Comparison of ENCODE assay signal across 8 mouse cellular contexts in genomic region chr3:107582875-107583767, GRCm38 (mm10). TPM values are rescaled to one million over a fixed set of nuclear protein-coding genes. Genes with fewer than 3 reads are reported as not detected.
DNase-seq lines count a peak whose midpoint lies in the region; ATAC-seq and TF ChIP-seq lines count a peak whose summit lies in the region.
"Had no signal": no experiment of that assay in that cellular context is flagged by ENCODE, and none has a peak within 500 bp of the region (broad histone marks: within the 10 kb centered on the region; RNA-seq: fewer than 3 reads in every experiment).

No protein-coding gene starts in this region.

- WGBS in forebrain, postnatal 0 days, result 3% methylated on average over 65 of the region's 65 CpGs
- WGBS in limb, embryonic 11.5 days, result under 1% methylated on average over 65 of the region's 65 CpGs
- under 1% methylated on average over 65 of the region's 65 CpGs for WGBS in neural tube, embryonic 14.5 days

- no peaks in the 10 kb centered on the region for H3K36me3 ChIP-seq in forebrain, postnatal 0 days (ENCODE audit: insufficient read depth)
- H3K36me3 ChIP-seq in limb, embryonic 11.5 days (ENCODE audit: control insufficient read depth, insufficient read depth, low read length), result no peaks in the 10 kb centered on the region
- H3K36me3 ChIP-seq in neural tube, embryonic 14.5 days (ENCODE audit: control insufficient read depth, insufficient read depth, low read length), result no peaks in the 10 kb centered on the region

- ATAC-seq in forebrain, postnatal 0 days, result no peak
- ATAC-seq in limb, embryonic 11.5 days (ENCODE audit: insufficient number of reproducible peaks, low FRiP score, low TSS enrichment, low read depth), result no peak
- ATAC-seq in neural tube, embryonic 14.5 days (ENCODE audit: low read depth), result no peak; the same call in 1 of the 2 replicates

- peaks cover 7% of the 10 kb centered on the region; the same call in 1 of the 2 replicates for H3K4me1 ChIP-seq in forebrain, postnatal 0 days (ENCODE audit: insufficient read depth)
- H3K4me1 ChIP-seq in limb, embryonic 11.5 days (ENCODE audit: control insufficient read depth, insufficient read depth, low read length), result peaks cover 17% of the 10 kb centered on the region
- 0 out of 2 replicates have a peak, but pooled peaks cover 4% of the 10 kb centered on the region for H3K4me1 ChIP-seq in neural tube, embryonic 14.5 days (ENCODE audit: control insufficient read depth, insufficient read depth, low read length)

- no peak overlapping the region for H3K27ac ChIP-seq in forebrain, postnatal 0 days (ENCODE audit: low read depth, low read length)
- H3K27ac ChIP-seq in limb, embryonic 11.5 days (replicated peaks; ENCODE audit: low read depth, low read length), result no peak overlapping the region
- no peak overlapping the region for H3K27ac ChIP-seq in neural tube, embryonic 14.5 days (ENCODE audit: low read depth, low read length)

- peak overlapping the region; percentile 12; the same call in 1 of the 2 replicates for H3K4me3 ChIP-seq in forebrain, postnatal 0 days (ENCODE audit: low read depth, low read length)
- peak overlapping the region; percentile 35 for H3K4me3 ChIP-seq in limb, embryonic 11.5 days (ENCODE audit: low read depth, low read length)
- H3K4me3 ChIP-seq in neural tube, embryonic 14.5 days (ENCODE audit: low read depth, low read length), result no peak overlapping the region

- peak; percentile 10 for DNase-seq in urinary bladder, postnatal 25 days (ENCODE audit: low spot score)
- DNase-seq in urinary bladder, adult 2 months (ENCODE audit: low spot score), result no peak
- DNase-seq in forebrain, postnatal 0 days, result peak; percentile 46
- DNase-seq in limb, embryonic 11.5 days (ENCODE audit: low spot score), result peak; percentile 70
- DNase-seq in urinary bladder, postnatal 10 days (ENCODE audit: low spot score), result no peak
- DNase-seq in layer of hippocampus, postnatal 36 days, result no peak

- H3K27me3 ChIP-seq in forebrain, postnatal 0 days (ENCODE audit: insufficient read depth, low read length), result peaks cover 57% of the 10 kb centered on the region
- peaks cover 4% of the 10 kb centered on the region for H3K27me3 ChIP-seq in limb, embryonic 11.5 days (ENCODE audit: control insufficient read depth, insufficient read depth, low read length)
- H3K27me3 ChIP-seq in neural tube, embryonic 14.5 days (ENCODE audit: control insufficient read depth, insufficient read depth, low read length), result peaks cover 44% of the 10 kb centered on the region

- no peaks in the 10 kb centered on the region for H3K9me3 ChIP-seq in forebrain, postnatal 0 days (ENCODE audit: low read length)
- no peaks in the 10 kb centered on the region for H3K9me3 ChIP-seq in limb, embryonic 11.5 days (ENCODE audit: control insufficient read depth, low read length)
- H3K9me3 ChIP-seq in neural tube, embryonic 14.5 days (ENCODE audit: control insufficient read depth, low read length), result no peaks in the 10 kb centered on the region

- TF ChIP-seq CTCF in forebrain, postnatal 0 days (IDR thresholded peaks at IDR 0.05; ENCODE audit: low read depth), result no peak

- peak overlapping the region; percentile 39 for H3K4me2 ChIP-seq in forebrain, postnatal 0 days (ENCODE audit: low read depth)
- peak overlapping the region; percentile 85 for H3K4me2 ChIP-seq in limb, embryonic 11.5 days (ENCODE audit: low read depth, severe bottlenecking)
- peak overlapping the region; percentile 35; the same call in 1 of the 2 replicates for H3K4me2 ChIP-seq in neural tube, embryonic 14.5 days (ENCODE audit: low read depth, low read length)

- H3K9ac ChIP-seq in forebrain, postnatal 0 days, result peak overlapping the region; percentile 14; the same call in 1 of the 2 replicates
- peak overlapping the region; percentile 41 for H3K9ac ChIP-seq in limb, embryonic 11.5 days (ENCODE audit: low read length)
- no peak overlapping the region for H3K9ac ChIP-seq in neural tube, embryonic 14.5 days (replicated peaks; ENCODE audit: low read depth, low read length)

RNA-seq across cellular contexts. Expression of gene Alx3, which starts 11.7 kb away (rescaled TPM):
- not detected in 2 replicates for polyA plus RNA-seq in urinary bladder, adult 2 months (2012; rRNA removed)
- total RNA-seq in forebrain, postnatal 0 days (2014; rRNA removed), result 2.2 and 3.3 TPM in 2 replicates
- 3.7 and 5.2 TPM in 2 replicates for polyA plus RNA-seq in forebrain, postnatal 0 days (2015; fragmentation: Nextera tagmentation; extraction: Ambion mirVana)
- 19.9 and 20.2 TPM in 2 replicates for polyA plus RNA-seq in limb, embryonic 11.5 days (2014; fragmentation: Nextera tagmentation; extraction: Ambion mirVana)
- not detected in 2 replicates for polyA plus RNA-seq in neural tube, embryonic 14.5 days (2014; fragmentation: Nextera tagmentation; extraction: Ambion mirVana)
- under 1 TPM; 0.33 to 0.35 TPM for total RNA-seq in layer of hippocampus, postnatal 36 days (2021)
- total RNA-seq: neutrophil, adult 5-6 weeks had no signal

RNA-seq across cellular contexts. Expression of gene Ubl4b, which starts 28.2 kb away (rescaled TPM):
- polyA plus RNA-seq in urinary bladder, adult 2 months (2012; rRNA removed), result not detected in 2 replicates
- total RNA-seq in forebrain, postnatal 0 days (2014; rRNA removed), result 0.23 TPM in 1 of 2 replicates, not detected in the other
- not detected in 2 replicates for polyA plus RNA-seq in forebrain, postnatal 0 days (2015; fragmentation: Nextera tagmentation; extraction: Ambion mirVana)
- polyA plus RNA-seq in limb, embryonic 11.5 days (2014; fragmentation: Nextera tagmentation; extraction: Ambion mirVana), result 0.17 and 0.23 TPM in 2 replicates
- polyA plus RNA-seq in neural tube, embryonic 14.5 days (2014; fragmentation: Nextera tagmentation; extraction: Ambion mirVana), result not detected in 2 replicates
- total RNA-seq in layer of hippocampus, postnatal 36 days (2021), result not detected
- total RNA-seq: neutrophil, adult 5-6 weeks had no signal

RNA-seq across cellular contexts. Expression of gene Gm10961, which starts 48.0 kb away (rescaled TPM):
- polyA plus RNA-seq in urinary bladder, adult 2 months (2012; rRNA removed), result not detected in 2 replicates
- not detected in 2 replicates for total RNA-seq in forebrain, postnatal 0 days (2014; rRNA removed)
- polyA plus RNA-seq in forebrain, postnatal 0 days (2015; fragmentation: Nextera tagmentation; extraction: Ambion mirVana), result not detected in 2 replicates
- not detected in 2 replicates for polyA plus RNA-seq in limb, embryonic 11.5 days (2014; fragmentation: Nextera tagmentation; extraction: Ambion mirVana)
- not detected in 2 replicates for polyA plus RNA-seq in neural tube, embryonic 14.5 days (2014; fragmentation: Nextera tagmentation; extraction: Ambion mirVana)
- not detected for total RNA-seq in layer of hippocampus, postnatal 36 days (2021)
- total RNA-seq: neutrophil, adult 5-6 weeks had no signal

RNA-seq across cellular contexts. Expression of gene Strip1, which starts 48.4 kb away (rescaled TPM):
- 33.4 and 37.7 TPM in 2 replicates for polyA plus RNA-seq in urinary bladder, adult 2 months (2012; rRNA removed)
- total RNA-seq in forebrain, postnatal 0 days (2014; rRNA removed), result 115 and 135 TPM in 2 replicates
- 92.6 and 108 TPM in 2 replicates for polyA plus RNA-seq in forebrain, postnatal 0 days (2015; fragmentation: Nextera tagmentation; extraction: Ambion mirVana)
- polyA plus RNA-seq in limb, embryonic 11.5 days (2014; fragmentation: Nextera tagmentation; extraction: Ambion mirVana), result 76.1 and 78.4 TPM in 2 replicates
- polyA plus RNA-seq in neural tube, embryonic 14.5 days (2014; fragmentation: Nextera tagmentation; extraction: Ambion mirVana), result 157 and 170 TPM in 2 replicates
- total RNA-seq in layer of hippocampus, postnatal 36 days (2021), result 10 to 100 TPM; 68.4 to 70.0 TPM

Comparison
In these comparisons a context has a peak if more than half of its experiments do, and no peak if none do; other contexts are left out.
1. DNase-seq: peak in urinary bladder, postnatal 25 days (single experiment), forebrain, postnatal 0 days (single experiment) and limb, embryonic 11.5 days (single experiment); none in urinary bladder, adult 2 months (single experiment), urinary bladder, postnatal 10 days (single experiment) and layer of hippocampus, postnatal 36 days (0 of 2).
2. H3K4me2 ChIP-seq: peak in every context shown above with its lines; median percentile 85 in limb, embryonic 11.5 days; 39 in forebrain, postnatal 0 days; 35 in neural tube, embryonic 14.5 days.